Mouse (Mus musculus): Measurements from ENCODE around the gene Pclo.
"Not testable (repeated sequence)": the region's sequence is repeated elsewhere in the genome, so short reads cannot be mapped to it uniquely, and the experiment has no call there.

Gene Pclo

DNA sequence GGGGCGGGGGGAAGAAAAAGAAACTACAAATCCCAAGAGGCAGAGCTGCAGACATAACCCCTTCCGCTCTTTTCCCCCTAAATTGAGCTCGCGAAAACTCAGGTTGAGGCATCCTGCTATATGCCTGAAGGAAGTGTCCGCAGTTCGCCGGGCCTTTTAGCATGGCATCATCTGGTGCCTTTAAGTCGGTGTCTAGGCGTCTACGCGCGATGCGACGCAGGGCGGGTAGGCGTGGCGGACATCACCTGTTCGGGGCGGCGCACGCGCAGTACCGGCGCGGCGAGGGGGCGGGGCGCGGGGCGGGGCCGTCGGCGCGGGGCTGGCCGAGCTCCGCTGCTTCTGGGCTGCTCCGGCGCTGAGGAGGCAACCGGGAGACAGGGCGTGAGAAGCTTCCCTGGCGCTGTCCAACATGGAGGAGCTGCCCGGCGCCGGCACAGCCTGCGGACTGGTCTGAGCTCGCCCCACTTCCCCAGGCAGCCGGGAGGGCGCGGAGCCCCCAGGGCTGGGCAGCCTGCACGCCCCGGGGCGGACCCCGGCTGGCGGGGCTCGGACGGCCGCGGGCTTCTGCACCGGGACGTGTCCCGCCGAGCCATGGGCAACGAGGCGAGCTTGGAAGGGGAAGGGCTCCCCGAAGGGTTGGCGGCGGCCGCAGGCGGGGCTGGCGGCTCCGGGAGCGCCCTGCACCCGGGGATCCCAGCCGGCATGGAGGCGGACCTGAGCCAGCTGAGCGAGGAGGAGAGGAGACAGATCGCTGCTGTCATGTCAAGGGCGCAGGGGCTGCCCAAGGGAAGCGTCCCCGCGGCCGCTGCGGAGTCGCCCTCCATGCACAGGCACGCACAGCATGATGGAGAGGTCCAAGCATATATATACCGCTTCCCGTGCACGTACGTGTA lies at the start of gene Pclo:
TSS of gene Pclo (plus strand) at position 288 of the 893 bp plus-strand sequence.
- DNase-seq (ENCODE audit: extremely low spot score, low read depth, low spot score), result peak; percentile 8

- DNase-seq (ENCODE audit: extremely low spot score, low read depth, low spot score), result not testable (repeated sequence)
These were observed 20.3 kb upstream of the Pclo start for GRCm38 (mm10) chr5:14494431-14494830.

DNA sequence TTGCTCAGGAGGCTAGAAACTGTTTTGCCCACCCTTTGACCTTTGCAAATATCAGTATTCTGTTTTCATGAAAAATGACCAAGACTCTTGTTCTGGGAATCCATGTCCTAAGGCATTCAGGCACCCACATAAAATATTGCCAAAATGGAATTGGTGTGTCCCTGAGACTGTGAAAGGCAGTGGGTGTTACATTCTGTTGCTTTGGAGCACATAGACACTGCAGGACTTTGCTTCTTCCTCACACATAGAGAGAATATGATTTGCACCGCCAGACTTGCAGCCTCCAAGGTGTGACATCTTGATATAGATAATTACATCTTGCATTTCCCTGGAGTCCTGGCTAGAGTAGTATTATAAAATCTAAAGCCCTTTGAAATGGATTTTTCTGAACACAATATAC lies 6.2 kb upstream of the Pclo start:
- no peak for DNase-seq (ENCODE audit: extremely low spot score, low read depth, low spot score)

GRCm38 (mm10) chr5:14509621-14510020 lies 5.1 kb upstream of the Pclo start:
- DNase-seq (ENCODE audit: extremely low spot score, low read depth, low spot score), result no peak

GRCm38 (mm10) chr5:14518131-14518832 lies 3.6 kb downstream of the Pclo start:
- no peak for DNase-seq (ENCODE audit: extremely low spot score, low read depth, low spot score)

DNA sequence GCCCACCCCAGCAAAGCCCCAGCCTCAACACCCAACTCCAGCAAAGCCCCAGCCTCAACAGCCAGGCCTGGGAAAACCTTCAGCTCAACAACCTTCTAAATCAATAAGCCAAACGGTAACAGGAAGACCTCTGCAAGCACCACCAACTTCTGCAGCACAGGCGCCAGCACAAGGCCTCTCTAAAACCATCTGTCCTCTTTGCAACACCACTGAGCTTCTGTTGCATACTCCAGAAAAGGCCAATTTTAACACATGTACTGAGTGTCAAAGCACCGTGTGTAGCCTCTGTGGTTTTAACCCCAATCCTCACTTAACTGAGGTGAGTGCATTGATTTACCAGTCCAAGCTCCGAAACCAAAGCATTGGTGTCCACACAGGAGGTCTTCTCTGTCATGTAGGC lies 7.3 kb downstream of the Pclo start:
- no peak for DNase-seq (ENCODE audit: extremely low spot score, low read depth, low spot score)

DNA sequence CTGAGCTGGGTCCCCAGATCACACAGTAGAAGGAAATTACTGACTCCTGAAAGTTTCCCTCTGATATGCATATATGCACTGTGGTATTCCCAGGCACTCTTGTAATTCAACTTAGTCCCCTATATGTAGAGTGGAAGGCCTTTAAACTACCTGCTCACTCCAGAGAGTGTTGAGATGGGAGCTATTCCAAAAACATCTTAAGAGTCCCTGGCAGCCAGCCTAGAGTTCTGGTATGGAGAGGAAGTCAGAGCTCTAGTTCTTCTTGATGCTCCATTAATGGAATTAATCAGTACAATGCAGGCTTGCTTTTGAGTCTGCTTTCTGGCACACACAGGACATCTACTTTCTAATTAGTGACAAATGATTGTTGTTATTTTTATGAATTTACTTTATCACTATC lies 11.3 kb downstream of the Pclo start:
- DNase-seq (ENCODE audit: extremely low spot score, low read depth, low spot score), result no peak

- DNase-seq (ENCODE audit: extremely low spot score, low read depth, low spot score), result no peak
These were observed 13.1 kb downstream of the Pclo start for GRCm38 (mm10) chr5:14527796-14528195.

- no peak for DNase-seq (ENCODE audit: extremely low spot score, low read depth, low spot score)
These were observed 17.2 kb downstream of the Pclo start for GRCm38 (mm10) chr5:14531906-14532305.

GRCm38 (mm10) chr5:14539346-14539745 lies 24.6 kb downstream of the Pclo start:
- no peak for DNase-seq (ENCODE audit: extremely low spot score, low read depth, low spot score)

DNA sequence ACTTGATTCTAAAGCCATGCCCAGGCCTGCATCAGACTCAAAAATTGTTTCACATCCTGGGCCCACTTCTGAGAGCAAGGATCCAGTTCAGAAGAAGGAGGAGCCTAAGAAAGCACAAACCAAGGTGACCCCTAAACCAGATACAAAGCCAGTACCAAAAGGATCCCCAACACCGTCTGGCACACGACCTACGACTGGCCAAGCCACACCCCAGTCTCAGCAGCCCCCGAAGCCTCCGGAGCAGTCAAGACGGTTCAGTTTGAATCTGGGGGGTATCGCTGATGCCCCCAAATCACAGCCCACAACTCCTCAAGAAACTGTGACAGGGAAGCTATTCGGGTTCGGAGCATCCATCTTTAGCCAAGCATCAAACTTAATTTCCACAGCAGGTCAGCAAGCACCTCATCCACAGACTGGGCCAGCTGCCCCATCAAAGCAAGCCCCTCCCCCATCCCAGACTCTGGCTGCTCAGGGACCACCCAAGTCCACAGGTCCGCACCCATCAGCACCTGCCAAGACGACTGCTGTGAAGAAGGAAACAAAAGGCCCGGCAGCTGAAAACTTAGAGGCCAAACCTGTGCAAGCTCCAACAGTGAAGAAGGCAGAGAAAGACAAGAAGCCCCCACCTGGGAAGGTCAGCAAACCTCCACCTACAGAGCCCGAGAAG lies 25.4 kb downstream of the Pclo start:
- DNase-seq (ENCODE audit: extremely low spot score, low read depth, low spot score), result no peak

GRCm38 (mm10) chr5:14575626-14576025 lies 60.9 kb downstream of the Pclo start:
- no peak for DNase-seq (ENCODE audit: extremely low spot score, low read depth, low spot score)

DNA sequence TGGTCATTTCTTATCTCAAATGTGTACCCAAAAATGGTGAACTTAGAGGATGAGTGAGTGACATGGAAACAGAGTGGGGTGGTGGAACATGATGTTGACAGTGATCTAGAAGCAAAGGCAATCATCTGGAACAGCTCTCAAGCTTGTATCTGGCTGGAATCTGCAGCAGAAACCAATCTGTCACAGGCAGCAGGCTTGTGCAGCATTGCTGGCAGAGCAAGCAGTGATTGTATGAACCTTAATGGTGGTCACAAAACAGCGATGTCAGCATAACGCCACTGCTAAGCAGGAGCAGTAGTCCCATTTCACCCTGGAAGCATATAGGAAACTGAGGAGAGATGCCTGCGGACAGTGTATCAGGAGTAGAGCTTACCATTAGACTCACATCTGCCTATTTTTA lies 76.8 kb downstream of the Pclo start:
- no peak for DNase-seq (ENCODE audit: extremely low spot score, low read depth, low spot score)

- DNase-seq (ENCODE audit: extremely low spot score, low read depth, low spot score), result no peak
These were observed 80.8 kb downstream of the Pclo start for GRCm38 (mm10) chr5:14595426-14596013.

- DNase-seq (ENCODE audit: extremely low spot score, low read depth, low spot score), result no peak
These were observed 93.6 kb downstream of the Pclo start for GRCm38 (mm10) chr5:14608318-14608717.

GRCm38 (mm10) chr5:14621146-14621545 lies 106.4 kb downstream of the Pclo start:
- no peak for DNase-seq (ENCODE audit: extremely low spot score, low read depth, low spot score)

GRCm38 (mm10) chr5:14623360-14623759 lies 108.6 kb downstream of the Pclo start:
- no peak for DNase-seq (ENCODE audit: extremely low spot score, low read depth, low spot score)

- no peak for DNase-seq (ENCODE audit: extremely low spot score, low read depth, low spot score)
These were observed 126.5 kb downstream of the Pclo start for GRCm38 (mm10) chr5:14641260-14641659.

DNA sequence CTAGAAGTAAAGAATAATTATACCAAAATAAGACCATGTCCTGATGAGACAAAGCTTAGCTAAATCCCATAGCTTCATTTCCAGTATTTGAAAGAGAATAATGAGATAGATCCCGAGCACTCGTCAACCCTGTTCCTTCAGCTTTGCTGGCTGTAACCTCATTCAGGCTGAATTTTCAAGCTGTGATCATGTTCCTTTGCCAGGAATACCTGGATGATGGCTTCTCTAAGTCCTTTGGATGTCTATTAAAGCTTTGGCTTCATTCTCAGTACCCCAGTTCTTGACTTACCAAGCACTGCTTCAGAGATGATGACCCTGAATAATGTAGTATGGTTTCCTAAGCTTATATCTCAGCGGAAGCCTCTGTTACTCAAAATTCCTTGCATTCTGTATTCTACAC lies 131.1 kb downstream of the Pclo start:
- DNase-seq (ENCODE audit: extremely low spot score, low read depth, low spot score), result no peak

- DNase-seq (ENCODE audit: extremely low spot score, low read depth, low spot score), result no peak
These were observed 145.9 kb downstream of the Pclo start for GRCm38 (mm10) chr5:14660637-14661036.

- DNase-seq (ENCODE audit: extremely low spot score, low read depth, low spot score), result no peak
These were observed 147.5 kb downstream of the Pclo start for GRCm38 (mm10) chr5:14662180-14662579.
